Mouse (Mus musculus) lung, postnatal 10 days (tissue): ENCODE measurements around the gene Lss.

Experiments
- DNase-seq: peaks from one replicate; pipeline ENCODE4 v3.0.0; 2021

Lss gene

DNA sequence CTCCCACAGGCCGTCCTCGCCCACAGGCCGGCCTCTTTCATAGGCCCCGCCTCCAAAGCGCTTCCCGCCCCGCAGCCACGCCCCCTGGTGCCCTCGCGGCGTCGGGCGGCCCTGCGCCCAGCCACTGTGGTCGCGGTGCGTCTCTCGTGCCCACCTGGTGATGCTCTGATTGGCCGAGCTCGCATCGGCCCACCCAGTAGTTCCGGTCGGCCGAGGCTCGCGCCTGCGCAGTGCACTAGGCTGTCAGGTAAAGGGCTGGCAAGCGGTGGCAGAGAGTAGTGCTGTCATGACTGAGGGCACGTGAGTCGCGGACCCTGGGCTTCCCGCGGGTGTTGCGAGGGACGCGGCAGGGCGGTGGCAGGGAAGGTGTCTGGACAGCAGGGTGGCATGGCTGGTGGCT is at the start of gene Lss:
TSS of gene Lss (plus strand) at position 214 of the 400 bp plus-strand sequence.
- DNase-seq = peak; percentile 96

DNA sequence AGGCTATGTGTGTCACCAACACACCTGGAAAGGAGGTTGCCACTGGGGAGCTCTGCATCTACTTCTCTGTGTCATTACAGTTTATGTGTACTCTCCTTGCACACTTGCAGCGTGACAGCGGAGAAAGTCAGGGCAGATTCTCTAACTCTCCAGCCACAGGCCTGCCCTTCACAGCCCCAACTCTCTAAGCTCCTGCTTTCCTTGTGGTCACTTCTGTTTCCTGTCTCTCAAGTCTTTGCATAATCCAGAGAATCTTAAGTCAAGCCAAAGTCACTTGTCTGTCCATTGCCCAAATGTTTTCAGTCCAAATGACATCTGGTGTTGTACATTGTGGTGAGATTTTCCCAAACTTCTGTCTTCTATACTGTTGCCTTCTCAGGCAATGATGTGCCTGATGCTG is 45.1 kb upstream of the Lss start:
- DNase-seq = no peak

DNA sequence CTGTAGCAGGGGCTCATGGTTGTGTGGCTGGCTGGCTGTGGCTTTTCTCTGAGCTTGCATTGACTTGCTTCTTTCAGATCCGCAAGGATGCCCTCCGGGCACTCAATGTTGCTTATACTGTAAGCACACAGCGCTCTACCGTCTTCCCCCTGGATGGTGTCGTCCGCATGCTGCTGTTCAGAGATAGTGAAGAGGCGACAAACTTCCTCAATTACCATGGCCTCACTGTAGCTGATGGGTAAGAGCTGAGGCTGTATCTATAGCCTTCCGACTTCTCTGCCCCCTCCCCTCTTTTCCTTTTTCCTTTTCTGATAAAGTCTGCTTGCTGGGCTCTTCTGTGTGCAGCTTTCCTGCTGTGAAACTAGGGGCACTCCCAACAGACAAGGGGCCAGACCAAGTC is 43.1 kb upstream of the Lss start:
- no peak for DNase-seq

DNA sequence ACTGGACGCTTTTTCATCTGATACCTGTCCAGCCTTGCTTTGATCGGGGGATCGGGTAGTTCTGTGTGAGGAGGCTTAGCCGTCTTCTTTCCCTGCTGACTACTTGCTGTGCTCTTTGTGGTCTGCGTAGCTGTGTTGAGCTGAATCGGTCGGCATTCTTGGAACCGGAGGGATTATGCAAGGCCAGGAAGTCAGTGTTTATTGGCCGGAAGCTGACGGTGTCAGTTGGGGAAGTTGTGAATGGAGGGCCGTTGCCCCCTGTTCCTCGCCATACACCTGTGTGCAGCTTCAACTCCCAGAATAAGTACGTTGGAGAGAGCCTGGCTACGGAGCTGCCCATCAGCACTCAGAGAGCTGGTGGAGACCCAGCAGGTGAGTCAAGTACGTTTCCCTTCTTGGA is 42.2 kb upstream of the Lss start:
- no peak for DNase-seq

DNA sequence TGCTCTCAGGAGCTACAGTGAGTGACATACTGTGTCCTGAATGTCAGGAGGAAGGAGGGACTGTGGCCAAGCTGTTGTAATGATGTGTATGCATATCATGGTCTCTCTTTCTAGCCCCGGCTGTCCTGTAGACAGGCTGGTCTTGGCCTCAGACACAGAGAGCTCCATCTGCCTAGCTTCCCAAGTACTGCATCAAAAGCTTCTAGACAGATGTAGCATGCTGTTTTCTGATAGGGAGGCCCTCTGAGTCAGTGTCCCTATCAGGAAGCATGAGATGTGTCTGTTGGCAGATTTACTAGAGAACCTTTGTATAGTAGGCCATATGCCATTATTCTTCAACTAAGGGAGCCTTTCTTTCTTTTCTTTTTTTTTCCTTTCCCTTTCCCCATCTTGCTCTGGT is 37.9 kb upstream of the Lss start:
- DNase-seq = peak; percentile 12

DNA sequence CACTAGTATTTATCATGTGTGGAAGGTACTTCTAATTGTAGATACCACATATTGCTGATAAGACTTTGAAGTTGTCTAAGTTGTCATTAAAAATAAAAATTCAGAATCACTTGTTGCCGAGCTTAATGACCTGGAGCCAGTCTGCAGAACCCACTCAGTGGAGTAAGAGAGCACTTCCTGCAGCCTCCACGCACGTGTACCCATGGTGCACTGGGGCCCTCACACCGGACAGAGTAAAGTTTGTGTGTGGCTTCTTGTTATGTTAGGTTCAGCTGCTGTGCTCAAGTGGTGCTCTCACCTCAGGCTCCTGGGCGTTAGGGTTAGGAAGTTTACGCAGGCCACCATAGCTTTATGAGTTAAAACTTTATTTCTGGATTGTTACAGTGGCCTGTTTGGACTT is 35.9 kb upstream of the Lss start:
- DNase-seq = no peak

DNA sequence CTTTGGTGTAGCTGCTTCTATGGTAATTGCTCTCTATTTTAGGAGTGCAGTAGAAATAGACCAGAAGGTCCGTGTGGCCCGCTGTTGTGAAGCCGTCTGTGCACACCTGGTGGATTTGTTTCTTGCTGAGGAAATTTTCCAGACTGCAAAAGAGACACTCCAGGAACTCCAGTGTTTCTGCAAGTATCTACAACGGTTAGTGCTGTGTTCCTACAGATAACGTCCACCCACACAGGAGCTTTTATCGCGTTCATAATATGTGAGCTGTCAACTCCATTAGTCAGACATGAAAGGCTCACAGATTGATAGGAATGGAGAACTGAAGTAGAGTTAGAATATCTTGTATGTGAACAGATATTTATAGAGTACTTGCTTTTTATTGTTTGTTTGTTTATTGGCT is 35.0 kb upstream of the Lss start:
- DNase-seq = no peak

DNA sequence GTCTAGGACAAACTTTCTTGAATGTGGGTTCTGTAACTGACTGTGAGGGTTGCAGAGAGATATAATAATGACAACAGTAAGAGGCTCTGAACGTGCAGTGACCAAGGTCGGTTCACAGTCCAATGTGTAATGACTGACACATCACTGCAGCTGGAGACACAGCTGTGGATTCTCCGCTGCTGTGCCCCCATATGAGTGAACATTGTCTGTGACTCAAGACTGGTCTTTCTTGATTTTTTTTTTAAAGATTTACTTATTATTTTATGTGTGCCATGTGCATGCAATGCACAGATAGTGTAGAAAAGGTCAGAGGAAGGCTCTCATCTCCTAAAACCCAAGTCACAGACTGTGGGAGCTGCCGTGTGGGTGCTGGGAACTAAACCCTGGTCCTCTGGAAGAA is 33.9 kb upstream of the Lss start:
- no peak for DNase-seq

DNA sequence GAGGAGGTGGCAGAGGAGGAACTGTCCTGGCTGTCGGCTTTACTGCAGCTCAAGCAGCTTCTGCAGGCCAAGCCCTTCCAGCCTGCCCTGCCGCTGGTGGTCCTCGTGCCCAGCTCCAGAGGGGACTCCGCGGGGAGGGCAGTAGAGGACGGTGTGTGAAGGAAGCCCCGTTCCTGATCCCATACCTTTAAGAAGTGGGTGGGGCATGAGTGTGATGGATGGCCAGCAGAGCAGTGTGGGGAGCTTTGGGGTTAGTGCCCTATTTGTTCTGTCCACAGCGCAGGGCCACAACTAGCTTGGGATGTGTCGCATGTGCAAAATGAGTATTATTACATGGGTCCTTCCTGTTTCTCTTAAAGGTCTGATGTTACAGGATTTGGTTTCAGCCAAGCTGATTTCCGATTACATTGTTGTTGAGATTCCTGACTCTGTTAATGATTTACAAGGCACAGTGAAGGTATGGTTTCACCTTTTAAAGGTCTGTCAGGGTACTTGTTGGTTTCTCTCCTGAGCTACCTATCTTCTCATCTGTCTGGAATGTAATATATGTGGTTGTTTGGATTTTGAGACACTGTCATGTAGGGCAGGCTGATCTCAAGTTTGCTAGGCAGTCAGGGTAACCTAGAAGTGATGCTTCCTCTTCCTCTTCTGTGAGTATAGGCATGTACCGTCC is 27.0 kb upstream of the Lss start:
- DNase-seq = no peak

DNA sequence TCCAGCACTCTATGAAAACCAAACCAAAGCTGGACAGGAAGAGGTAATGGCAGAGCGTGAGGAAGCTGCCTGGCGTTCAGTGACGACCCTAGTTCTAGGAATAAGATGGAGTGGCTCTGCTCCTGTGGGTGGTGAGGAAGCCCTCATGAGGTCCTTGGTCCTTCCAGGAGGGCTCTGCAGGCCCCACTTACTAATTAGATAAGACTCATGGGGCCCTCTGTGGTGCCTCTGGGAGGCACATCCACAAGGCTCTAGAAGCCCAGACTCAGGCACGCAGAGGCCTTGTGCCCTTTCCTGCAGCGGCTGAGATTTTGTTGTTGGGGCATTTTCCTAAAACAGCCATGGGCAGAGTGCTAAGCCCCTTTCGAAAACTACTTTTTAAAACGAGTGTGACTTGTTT is 25.5 kb upstream of the Lss start:
- no peak for DNase-seq

DNA sequence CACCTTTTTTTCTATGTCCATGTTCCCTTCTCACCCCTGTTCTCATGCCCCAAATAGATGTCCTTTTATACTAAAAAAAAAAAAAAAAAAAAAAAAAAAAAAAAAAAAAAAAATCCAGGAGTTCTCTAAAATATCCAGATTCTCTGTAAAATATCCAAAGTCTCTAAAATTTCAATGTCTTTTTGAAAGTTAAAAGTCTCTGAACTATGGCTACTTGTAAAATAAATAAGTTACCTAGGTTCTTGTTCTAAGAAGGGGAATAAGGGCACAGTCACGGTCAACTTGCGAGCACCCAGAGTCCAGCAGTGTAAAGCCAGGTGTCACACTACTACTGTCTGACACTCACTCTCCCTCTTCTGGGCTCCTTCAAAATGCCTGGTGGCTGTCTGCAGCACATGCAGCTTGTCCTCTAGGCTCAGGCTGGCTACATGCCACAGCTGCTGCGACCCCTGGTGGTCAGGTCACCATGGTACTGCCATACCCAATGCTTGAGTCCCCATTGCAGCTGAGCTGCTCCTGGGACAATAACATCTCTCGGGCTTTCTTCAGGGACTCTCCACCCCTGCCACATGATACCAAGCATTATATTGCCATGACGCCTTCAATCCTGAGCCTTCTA is 18.3 kb upstream of the Lss start:
- DNase-seq = peak; percentile 91

DNA sequence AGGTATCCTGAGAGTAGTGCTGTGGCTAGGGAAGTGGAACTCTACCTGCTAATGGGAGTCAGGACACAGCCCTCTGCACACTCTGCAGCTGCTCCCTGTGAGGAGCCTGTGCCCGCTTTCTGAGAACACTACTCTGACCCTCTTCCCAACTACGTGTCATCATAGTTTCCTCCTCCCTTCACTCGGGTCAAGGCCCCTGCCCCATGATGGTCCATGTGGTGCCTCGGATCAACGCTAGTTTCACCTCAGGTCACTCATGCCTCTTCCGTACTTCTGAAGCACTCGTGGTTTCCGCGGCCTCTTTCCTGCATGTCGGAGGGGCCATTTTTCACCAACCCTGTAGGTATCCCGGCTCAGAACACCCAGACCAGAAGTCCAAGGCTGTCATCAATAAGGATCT is 466 bp upstream of the Lss start:
- no peak for DNase-seq

DNA sequence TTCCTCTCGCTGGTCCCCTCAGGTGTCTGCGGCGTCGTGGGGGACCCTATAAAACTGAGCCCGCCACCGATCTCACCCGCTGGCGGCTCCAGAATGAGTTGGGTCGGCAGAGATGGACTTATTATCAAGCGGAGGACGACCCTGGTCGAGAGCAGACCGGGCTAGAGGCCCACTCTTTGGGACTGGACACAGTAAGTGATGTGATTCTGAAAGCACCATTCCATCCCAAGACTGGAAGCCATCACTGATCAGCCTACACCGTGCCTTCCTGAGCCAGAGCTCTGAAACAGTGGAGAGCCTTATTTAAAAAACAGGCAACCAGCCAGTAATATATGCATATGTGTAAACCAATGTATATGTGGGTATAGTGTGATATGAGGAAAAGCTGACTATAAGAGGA is 440 bp downstream of the Lss start:
- no peak for DNase-seq

DNA sequence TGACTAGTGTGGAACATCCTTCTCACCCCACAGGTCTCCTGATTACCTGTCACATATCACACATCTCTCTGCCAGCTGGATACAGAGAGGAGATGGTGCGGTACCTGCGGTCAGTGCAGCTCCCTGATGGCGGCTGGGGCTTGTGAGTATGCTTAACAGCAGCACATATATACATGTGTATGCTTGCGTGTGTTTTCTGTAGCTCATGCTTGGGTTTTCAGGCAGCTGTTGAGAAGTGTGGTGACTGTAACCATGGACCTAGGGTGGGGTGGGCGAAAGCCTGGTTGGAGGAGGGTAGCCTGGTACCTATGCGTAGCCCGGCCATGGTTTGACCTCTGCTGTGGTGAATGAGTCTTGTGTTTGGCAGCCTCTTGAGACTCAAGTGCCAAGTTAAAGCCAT is 4.1 kb downstream of the Lss start:
- no peak for DNase-seq

DNA sequence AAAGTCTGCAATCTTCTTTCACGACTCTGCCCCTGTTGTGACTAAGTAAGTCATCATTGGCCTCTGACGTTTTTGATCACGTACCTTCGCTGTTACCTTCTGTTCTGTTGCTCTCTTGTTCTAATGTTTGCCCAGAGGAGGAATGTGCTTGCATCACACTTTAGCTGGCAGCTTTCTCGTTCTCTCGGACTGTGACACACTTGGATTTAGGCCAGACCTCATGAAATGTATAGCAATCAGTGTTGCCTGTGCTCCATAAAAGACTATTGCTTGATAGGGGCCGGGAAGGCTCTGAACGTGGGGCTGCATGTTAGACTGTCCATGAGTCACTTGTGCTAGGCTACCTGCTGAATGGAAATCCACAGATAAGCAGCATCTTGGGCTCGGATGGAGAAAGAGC is 6.2 kb downstream of the Lss start:
- peak; percentile 28 for DNase-seq

DNA sequence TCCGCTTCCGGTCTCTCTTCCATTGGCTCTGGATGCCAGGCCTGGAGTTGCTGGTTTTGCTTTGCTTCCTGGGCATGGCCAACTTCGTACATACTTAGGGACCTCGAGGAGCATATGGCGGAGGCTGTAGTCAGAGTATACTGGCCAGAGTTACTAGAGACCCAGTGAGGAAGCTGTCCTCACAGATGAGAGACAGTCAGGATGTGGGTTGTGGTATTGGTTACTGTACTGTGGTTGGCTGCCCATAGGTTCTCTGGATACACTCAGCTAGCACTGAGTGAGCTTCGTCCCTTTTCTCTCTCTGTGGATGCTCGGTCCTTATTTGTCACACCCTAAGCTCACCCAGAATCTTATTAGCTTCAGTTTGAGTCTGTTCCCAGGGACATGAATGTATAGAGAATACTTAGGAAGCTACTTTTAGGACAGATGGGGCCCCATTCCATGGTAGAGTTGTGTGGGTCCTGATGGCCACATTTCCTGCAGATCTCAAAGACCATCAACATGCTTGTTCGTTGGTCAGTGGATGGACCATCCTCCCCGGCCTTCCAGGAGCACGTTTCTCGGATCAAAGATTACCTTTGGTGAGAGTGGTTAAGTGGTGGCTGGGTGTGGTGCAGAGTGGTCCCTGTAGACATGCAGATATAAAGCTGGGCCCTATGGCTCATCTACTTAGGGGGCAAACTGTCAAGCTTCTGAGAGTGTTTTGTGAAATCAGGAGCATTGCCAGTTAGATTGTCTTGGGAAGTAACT is 10.1 kb downstream of the Lss start:
- DNase-seq = no peak

DNA sequence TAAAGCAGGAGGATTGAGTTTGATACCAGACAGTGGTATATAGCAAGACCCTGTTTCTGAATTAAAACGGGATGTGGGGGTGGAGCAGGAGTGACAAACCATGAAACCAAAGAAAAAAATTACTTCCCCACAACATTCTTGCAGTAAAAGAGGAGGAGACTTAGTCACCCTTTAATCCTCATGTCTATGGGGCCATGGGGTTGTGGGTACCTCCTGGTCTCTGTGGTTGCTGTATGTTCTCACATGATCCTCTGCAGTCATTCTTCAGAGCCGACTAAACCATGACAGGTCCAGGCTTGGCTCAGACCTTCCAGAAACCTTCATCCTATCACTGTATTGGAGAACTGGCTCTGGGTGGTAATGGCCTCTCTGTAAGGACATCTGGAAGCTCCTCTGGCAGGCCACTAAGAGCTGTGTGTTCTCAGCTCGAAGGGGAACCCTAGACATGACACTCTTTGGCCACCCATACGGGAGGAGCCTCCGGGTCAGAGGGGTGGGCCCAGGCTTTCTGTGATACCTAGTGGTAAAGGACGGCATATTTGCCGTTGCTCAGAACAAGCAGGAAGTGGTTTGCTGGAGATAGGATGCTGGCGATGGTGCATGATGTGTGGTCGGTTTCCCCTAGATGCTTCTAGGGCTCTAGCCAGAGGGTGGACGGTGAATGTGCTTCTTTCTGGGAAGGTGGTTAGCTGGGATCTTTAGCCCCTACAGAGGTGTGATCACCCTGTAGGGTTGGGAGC is 11.4 kb downstream of the Lss start:
- no peak for DNase-seq

DNA sequence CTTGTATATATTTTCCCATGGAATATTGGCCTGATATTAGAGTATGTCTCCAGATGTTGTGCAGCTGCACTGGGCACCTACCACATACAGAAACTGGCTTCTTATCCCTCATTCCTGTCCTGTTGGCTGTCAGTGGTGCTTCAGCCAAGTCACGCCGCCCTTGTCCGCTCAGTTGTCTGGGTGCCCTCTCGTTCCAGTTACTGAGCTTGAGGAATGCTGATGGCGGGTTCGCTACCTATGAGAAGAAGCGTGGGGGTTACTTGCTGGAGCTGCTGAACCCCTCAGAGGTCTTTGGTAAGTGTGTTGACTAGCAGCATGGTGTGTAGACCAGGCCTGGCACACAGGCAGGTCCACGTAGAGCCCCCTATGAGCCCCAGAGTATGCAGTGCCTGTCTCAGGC is 15.2 kb downstream of the Lss start:
- DNase-seq = no peak

DNA sequence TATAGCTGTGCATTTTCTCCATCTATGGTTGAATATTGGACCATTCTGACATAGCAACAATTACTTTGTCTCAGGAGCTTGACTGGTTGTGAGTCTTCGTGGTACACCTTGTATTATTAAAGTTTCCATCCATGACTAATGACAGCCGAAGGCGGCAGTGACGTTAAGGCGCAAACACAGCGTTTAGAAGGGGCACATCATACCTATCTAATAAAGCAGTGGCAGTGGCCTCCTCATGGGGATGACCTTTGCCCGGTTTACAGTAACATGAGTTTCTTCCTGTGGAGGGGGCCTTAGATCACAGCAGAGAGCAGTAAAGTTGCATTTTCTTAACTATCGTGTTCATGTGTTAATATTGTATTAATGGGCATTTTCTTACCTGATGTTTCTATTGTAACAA is 16.8 kb downstream of the Lss start:
- no peak for DNase-seq

DNA sequence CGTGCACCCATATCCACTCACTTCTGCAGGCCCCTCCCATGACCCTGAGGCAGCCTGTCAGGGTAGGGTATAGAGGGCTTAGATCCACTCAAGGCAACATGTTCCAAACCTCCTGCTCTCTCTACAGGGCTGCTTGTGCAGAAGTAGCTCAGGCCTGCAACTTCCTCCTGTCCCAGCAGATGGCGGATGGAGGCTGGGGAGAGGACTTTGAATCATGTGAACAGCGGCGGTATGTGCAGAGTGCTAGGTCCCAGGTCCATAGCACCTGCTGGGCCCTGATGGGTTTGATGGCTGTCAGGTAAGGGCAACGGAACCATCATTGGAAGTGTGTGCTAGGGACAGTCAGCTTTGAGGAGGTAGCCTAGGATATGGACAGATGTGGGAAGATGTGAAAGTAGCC is 19.1 kb downstream of the Lss start:
- DNase-seq = peak; percentile 21

DNA sequence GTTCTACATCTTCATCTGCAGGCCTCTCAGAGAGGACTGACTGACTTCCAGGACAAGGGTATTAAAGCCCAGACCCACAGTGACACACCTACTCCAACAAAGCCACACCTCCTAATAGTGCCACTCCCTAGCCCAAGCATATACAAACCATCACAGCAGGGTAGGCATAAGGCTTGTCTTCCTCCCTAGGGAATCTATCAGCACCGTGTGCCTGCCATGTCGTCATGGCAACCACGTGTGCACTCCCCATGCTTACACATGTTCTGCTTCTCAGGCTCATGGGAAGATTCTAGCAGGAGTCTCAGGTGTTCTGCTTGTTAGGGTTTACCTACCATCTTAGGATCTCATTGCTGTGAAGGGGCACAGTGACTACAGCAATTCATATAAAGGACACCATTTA is 20.2 kb downstream of the Lss start:
- no peak for DNase-seq

DNA sequence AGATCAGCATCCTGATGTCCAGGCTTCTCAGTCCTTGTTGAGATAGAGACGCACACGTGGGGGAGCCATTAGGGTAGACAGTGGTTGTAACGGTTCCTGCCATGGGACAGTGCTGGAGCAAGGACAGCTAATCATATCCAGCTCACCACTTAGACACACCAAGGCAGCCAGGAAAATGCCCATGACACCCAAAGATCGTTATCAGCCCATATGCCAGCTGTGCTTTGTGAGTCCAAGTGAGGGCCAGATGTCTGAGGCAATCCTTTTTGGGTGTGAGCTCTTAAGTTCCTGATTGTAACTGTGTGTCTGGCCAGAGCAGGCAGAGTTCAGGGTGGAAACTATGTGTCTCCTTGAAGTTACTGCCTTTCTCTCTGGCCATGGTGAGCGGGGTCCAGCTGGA is 22.7 kb downstream of the Lss start:
- peak; percentile 12 for DNase-seq

DNA sequence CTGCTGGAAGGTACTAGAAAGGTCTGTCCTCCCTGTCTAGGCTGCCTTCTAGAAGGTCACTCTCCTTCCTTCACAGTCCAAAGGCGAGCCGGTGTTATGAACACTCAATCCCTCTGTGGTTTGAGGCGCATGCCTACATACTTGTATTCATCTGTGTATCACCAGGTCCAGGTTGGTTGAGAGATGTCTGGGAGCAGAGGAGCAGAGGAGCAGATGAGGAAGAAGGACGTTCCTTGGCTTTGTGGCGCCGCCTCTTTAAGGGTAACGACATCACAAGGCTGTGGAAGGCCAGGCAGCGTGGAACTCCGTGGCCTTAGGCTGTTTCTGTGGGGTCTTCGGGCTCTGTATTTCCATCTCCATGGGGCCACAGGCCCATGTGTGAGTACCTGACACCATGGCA is 30.6 kb downstream of the Lss start, which contains the start of gene Spatc1l:
TSS of gene Spatc1l (plus strand) at position 301 of the 400 bp plus-strand sequence.
- no peak for DNase-seq
